Mouse (Mus musculus) heart, adult 8-10 months (tissue): ENCODE data around the gene Crat. TPM values are rescaled to one million over a fixed set of nuclear protein-coding genes. Genes with fewer than 3 reads are reported as not detected.

Experiments
- DNase-seq: peaks from one replicate; pipeline ENCODE4 v3.0.0; 2022; ENCODE audit warnings: low spot score
- total RNA-seq, 4 experiments: library from RNA; stranded (reverse); gene quantifications; 2 replicates each; pipeline ENCODE4 v1.2.4; 2022

The Crat gene
- total RNA-seq, 4 experiments from 2014 or later, result 490 to 636 (median 559) TPM

DNA sequence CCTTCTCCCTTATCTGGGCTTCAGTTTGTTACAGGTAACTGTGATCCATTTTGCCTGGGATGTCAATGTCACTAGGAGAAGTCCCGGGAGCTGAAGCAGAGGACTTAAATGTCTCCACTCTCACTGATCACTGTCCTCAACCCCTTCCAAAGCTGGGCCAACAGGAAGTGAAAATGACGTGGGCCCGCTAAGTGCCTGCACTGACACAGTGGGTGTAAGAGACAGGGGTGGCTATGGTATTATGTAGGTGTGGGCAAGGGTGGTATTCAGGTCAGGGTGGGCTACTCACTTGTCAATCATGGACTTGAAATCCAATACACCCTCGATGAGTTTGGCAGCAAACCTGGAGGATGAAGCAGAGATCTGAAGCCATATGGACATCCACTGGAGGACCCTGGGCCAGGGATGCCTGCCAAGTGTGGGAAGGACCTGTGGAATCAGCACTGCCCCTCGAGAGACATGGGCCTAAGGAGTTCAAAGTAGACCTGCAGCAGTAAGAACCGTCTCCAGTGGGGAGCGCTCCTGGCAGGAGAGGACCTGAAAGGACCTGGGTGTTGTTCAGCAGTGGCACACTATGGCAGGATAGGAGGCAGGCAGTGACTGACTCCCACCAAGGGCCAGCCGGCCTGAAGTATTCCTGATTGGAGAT is 7.0 kb downstream of the Crat start:
- no peak for DNase-seq

DNA sequence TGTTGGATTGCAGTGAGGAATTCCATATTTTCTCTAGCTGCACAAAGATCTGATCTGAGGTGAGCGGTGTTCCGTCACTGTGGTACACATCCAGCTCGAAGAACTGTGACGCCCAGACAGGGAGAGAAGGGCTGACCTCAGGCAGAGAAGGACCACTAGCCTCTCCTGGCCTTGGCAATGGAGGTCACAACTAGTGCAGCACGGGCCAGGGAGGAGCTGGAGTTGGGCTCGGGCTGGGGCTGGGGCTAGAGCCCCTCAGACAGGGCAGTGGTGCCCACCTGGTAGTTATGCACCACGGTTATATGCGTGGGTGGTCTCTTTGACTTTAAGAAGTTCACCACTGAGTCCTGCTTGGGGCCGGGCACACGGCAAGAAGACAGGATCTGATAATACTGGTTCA is 7.8 kb downstream of the Crat start:
- no peak for DNase-seq

DNA sequence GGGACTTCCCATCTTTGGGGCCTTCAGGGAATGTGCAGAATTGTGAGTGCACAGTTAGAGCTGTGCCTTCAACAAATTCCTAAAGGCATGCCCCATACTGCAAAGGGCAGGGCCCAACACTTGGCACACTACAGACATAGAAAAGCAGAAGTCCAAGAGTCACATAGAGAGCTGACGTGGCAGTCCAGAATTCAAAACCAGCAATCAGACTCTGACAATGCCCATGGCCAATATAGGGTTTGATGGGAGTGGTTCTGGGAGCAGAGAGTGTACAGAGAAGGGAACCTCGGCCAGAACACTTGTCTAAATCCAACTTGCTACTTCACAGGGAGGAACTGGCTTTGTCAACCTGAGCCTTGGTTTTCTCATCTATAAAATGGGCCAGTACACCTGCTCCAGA is 8.4 kb downstream of the Crat start:
- no peak for DNase-seq

DNA sequence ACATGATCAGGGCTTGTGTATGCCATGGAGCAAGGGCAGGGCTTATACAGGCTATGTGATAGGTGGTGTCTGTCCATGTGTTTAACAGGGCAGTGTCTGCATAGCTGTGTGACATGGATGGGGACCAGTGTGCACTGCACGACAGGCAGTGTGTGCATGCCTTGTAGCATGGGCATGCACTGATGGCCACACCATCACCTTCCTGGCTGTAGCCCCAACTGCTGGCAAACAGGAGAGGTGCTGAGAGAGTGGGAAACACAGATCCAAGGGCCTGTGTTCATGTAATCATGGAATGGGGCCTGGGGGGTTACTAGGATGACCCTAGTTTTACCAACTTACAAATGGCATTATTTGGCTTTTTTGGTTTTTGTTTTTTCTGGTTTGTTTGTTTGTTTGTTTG is 11.7 kb downstream of the Crat start:
- no peak for DNase-seq

GRCm38 (mm10) chr2:30402843-30403242 is 12.8 kb downstream of the Crat start:
- DNase-seq, result no peak

DNA sequence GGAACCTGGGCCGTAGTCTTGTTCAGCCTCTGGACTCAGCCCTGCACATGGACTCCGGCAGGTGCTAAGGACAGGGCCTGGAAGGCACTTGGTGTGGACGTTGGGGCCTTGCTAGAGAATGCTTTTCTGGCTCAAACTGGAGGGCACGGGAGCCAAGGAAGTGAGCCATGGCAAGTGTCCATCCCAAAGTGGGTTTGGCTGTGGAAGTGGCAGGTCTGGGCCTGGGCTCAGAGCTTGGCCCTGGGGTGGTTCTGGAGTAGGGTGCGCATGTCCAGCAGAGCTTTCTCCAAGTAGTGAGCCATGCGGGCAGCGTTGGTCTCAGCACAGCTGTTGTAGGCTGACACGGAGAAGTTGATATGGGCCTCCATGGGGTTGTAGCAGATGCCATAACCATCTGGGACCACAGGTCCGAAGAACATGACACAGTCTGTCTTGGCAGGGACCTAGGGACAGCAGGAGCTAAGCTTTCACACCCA is 13.2 kb downstream of the Crat start:
- no peak for DNase-seq

DNA sequence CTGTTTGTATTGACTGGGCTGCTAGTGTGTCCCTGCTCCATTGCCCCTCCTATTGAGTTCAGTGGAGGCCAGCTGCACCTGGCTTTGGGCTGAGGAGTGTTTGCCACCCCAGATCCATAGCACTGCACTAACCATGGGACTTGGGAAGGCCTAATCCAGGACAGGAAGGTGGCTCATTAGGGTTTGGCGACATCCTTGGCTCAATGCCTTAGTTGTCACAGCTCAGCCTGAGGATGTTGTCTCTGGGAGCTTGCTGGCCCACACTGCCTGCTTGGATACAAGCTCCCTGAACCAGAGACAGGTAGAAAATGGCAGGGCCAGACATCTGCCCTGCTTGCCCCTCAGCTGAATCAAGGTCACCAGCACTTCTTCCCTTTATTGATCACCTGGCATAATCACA is 14.0 kb downstream of the Crat start:
- DNase-seq, result no peak

DNA sequence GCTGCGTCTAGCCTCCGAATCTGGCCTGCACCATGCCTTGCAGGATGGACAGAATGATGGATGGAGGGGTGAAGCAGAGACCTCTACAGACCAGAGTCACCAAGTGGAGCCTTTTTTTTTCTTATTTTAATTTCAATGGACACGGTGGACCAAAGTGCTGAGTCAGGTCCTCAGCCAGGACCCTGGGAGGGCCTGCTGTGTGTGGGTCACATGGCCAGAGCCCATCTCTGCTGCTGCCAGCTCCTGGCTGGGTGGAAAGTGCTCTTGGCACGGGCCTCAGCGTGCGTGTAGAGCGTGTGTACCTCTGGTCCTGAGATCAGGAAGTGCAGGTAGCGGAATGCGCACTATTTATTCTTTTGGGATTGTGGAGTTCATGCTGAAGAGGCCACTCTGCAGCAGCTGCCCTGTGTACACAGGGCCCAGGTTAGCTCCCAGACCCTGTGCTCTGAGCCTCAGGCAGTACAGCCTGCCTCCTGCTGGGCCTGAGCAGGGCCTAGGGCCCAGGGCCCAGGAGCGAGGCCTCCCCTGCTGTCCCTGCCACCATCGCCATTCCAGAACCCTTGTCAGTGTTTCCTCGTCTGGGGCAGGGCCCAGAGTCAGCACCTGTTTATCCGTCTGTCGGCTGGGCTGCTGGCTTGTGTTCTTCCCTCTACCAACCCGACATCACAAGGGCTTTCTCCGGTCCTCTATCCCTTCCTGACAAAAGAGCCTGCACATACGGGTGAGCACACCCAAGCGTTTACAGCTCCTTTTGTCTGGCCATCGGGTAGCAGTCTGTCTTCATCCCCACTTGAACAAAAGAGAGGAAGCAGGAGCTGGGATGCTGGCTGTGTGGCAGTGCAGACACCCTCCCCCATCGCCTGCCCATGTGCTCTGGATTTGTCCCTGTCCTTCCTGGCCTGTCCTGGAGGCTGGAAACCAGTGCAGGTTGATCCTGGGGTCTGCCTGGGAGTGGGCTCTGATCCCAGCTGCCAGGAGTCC is 16.1 kb downstream of the Crat start:
- no peak for DNase-seq

DNA sequence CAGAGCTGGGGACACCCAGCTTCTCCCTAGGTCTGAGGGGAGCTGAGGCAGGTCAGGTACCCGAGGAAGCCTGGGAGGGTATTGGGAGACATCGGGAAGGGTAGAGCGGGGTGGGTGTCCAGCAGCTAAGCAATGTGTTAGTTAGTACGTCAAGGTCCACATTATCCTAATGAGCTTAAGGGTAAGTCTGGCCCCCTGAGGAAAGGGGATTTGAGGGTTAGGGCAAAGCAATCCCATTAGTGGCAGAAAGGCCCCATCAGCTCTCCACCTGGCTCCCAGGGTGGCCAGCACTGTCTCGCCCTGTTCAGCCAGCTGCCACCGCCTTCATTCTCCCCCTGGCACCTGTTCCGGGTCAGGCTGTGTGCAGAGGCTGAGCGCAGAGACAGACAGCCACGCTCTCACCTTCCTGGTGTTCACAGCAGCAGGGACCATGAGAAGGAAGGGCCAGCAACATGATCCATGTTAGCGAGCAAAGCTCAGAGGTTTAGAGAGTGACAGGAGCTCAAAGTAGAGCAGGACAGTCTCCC is 17.6 kb downstream of the Crat start:
- DNase-seq, result no peak

DNA sequence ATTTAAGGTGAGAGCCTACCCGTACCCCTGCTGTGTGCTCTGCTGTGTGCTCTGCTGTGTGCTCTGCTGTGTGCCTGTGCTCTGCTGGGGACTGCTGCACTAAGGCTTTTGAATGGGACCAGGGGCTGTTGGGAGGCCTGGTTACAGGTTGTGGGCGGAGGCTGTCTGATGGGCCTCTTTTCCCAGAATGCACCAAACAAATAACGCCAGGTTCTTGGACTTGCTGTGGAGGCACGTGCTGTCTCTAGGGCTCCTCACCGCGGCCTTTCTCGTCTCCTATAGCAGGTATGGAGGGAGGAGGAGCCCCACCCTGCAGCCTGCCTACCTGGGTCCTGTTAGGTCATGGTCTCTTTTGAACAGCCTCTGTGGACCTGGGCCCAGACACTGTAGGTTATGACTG is 19.4 kb downstream of the Crat start:
- DNase-seq, result no peak

GRCm38 (mm10) chr2:30395757-30396156 is 19.9 kb downstream of the Crat start:
- no peak for DNase-seq

GRCm38 (mm10) chr2:30393370-30393656 is 22.3 kb downstream of the Crat start:
- no peak for DNase-seq

GRCm38 (mm10) chr2:30392577-30393369 is 22.8 kb downstream of the Crat start:
- DNase-seq, result peak; percentile 80

DNA sequence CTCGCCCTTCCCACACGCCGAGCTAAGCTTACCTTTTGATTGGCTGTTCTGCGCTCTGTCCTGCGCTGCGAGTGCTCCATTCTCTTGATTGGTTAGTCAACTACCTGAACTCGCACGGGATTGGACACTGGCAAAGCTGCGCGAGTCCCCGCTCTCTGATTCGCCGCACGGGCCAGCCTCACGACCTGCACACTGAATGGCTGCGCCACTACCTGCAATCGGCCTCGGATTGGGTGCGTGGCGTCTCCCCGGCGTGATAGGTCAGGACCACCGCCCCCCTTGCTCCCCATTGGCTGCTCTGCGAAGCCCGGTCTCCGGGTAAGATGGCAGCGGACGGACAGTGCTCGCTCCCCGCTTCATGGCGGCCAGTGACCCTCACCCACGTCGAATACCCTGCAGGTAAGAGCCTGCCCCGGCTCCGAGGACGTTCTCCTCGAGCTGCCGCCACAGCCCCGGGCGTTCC is 23.5 kb downstream of the Crat start, which contains the start of gene Dolpp1:
Gene Dolpp1 (plus strand): TSS at position 141 of the 463 bp plus-strand sequence.
- peak; percentile 97 for DNase-seq

DNA sequence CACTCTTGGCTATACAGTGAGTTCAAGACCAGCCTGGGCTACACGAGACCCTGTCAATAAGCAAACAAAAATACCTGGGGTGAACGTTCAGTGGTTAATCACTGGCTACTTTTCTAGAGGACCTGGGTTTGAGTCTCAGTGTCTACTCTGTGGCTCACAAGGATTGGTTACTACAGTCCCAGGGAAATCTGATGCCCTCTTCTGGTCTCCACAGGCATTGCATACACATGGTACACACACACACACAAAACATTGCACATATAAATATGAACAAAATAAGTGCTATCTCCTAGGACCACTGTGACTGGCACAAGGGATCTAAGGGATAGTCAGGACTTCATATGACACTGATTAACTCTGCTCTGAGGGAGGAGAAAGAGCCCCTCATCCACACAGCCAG is 26.6 kb downstream of the Crat start:
- no peak for DNase-seq

DNA sequence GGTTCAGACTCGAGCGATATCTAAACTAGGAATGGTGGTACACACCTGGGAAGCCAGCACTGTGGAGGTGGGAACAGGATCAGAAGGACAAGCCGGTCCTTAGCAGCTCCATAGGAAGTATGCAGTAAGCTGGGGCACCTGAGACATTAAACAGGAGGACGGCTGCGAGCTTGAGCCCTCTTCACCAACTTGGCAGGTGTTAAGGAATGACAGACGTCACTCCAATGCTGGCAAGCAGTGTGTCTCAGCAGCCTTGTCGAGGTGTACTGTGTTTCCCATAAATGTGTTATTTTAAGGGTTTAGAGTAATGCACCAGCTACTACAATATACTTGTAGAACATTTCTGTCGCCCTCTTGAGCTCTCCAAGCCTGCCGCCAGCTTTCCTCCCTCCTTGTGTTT is 28.7 kb downstream of the Crat start:
- no peak for DNase-seq

DNA sequence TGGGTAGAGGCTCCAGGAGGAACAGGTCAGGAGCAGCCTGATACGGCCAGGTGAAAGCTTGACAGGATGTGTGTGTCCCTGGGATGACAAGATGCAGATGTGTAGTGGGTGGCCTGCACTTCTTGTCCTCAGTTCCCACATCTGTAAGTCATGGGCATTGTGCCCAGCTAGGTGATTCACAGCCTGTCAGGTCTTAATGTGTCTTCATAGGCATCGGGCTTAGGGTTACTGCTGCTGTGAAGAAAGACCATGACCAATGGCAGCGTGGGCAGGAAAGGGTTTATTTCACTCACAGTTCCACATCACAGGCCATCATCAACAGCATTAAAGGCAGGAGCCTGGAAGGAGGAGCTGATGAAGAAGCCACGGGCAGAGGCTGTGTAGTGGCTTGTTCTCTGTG is 30.0 kb downstream of the Crat start:
- no peak for DNase-seq

GRCm38 (mm10) chr2:30384814-30385213 is 30.8 kb downstream of the Crat start:
- DNase-seq, result no peak

- peak; percentile 65 for DNase-seq
Observed at GRCm38 (mm10) chr2:30381377-30381725, 34.3 kb downstream of the Crat start.

- no peak for DNase-seq
Observed at GRCm38 (mm10) chr2:30380564-30381376, 34.8 kb downstream of the Crat start.

DNA sequence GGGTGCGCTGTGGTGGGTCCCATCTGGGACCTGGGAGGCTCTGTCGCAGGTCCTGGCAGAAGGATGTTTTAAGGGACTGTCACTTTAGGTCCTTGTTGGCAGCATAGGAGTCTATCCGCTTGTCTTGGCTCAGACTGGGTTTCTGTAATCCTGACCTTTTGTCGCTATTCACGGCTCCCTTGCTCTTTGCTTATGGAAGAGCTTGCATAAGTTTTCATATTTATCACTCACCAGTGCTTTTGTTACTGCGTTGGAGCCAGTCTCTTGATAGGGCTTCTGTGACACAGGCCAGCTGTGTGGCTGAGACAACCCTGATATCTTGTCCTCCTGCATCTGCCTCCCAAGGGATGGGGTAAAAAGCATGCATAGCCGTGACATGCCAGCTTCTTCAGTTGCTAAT is 36.3 kb downstream of the Crat start:
- no peak for DNase-seq
